Mouse (Mus musculus) thymus, postnatal 36 days (tissue): ENCODE data around the gene Rbl1.
A peak's percentile ranks its signal among the peaks of the same experiment; 100 is the strongest.
"Not testable (repeated sequence)": the region's sequence is repeated elsewhere in the genome, so short reads cannot be mapped to it uniquely, and the experiment has no call there.

ENCODE experiments used
- DNase-seq, 2 experiments: peaks; one replicate each; pipeline ENCODE4 v3.0.0; 2022; ENCODE audit warnings: mixed read lengths in 2 of 2

The Rbl1 gene

GRCm38 (mm10) chr2:157170166-157170565 is 34.2 kb downstream of the Rbl1 start:
- DNase-seq = no peak

DNA sequence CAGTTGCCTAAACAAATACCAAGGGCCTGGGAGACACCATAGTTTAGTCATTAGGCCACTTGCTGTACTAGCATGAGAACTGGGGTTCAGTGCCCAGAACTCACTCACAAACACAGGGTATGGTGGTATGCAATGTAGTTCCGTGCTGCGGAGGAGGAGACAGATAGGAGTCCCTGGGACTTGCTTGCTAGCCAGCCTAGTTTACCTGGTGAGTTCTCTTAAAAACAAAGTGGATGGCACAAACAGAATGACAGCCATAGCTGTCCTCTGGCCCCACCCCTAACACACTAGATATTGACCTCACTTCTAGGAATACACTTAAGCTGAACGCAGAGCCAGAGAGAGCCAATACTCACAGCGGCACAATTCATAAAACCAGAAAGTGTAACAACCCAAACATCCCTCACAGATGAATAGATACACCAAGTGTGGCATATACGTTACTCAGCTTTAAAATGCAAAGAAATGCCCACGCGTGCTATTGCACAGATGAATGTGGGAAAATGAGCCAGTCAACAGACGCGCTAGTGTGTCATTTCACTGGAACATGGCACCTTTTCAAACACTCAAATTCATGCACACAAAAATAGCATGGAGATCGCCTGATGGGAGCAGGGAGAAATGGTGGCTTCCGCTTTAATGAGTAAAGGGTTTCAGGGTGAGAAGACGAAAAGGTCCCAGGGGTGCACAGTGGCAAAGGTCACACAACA is 37.8 kb downstream of the Rbl1 start:
- no peak for DNase-seq

GRCm38 (mm10) chr2:157165312-157166224 is 38.8 kb downstream of the Rbl1 start:
- not testable (repeated sequence) for DNase-seq

- no peak for DNase-seq
These were observed 40.2 kb downstream of the Rbl1 start for GRCm38 (mm10) chr2:157164101-157164500.

DNA sequence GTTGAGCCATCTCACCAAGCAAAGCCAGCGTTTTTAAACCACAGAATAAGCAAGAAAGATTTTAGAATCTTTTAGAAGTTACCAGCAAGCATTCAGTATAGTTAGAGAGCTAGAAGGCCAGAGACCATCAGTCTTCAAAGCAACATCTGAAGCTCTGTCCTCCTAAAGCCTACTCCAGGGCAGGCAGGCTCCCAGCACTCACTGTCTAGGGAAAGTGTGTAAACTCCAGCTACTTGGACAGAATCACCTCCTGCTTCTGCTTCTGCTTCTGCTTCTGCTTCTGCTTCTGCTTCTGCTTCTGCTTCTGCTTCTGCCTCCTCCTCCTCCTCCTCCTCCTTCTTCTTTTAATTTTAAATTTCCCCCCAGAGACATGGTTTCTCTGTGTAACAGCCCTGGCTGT is 48.3 kb downstream of the Rbl1 start:
- no peak for DNase-seq

DNA sequence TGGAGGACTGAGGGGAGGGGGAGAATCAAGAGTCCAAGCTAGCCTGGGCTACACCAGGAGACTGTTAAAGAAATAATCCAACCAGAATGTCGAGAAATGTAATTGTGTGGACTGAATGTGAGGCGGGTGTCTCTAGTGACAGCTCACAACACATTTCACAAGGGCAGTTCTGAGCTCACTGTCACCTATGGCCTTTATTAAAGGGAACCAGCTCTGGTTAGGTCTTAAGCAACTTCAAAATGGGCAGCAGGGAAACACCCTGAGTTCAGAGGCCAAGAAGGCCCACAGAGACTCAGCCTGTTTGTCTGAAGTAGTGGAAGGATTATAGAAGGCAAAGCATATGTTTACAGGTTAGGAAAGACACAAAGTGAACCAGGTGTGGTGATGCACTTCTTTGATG is 51.1 kb downstream of the Rbl1 start:
- no peak for DNase-seq

DNA sequence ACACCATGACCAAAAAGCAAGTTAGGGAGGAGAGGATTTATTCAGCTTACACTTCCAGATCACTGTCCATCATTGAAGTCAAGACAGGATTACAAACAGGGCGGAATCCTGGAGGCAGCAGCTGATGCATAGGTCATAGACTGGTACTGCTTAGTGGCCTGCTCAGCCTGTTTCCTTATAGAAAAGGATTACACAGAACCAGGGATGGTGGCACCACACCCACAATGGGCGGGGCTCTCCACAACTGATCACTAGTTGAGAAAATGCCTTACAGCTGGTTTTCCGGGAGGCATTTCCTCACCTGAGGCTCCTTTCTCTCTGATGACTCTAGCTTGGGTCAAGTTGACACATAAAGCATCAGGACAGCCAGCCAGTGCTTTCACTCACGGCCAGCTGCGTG is 55.9 kb downstream of the Rbl1 start:
- no peak for DNase-seq

DNA sequence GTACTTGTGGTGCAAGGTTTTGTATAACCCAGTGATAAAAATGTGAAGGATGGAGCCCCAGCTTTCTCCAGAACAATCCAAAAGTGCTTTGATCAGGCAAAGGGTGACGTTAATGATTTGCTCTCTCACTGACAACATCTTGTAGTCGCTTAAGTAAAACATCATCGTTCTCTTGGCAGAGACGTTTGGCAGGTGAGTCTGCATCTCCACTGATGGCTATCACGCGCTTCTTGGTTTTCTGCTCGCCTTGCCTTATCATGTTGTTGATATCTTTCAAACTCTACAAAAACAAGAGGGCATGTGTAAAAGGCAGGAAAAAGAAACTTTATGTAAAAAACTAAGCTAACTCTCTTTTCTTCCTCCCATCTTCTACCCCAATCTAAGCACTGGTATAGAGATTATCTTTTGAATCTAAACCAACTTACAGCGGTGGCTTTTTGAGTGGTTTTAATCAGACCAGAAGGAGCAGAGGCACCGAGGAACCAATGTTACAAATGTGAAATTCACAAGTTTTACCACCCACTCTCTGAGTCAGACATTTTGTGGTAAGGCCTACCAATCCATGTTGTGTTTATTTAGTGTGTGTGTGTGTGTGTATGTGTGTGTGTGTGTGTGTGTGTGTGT is 56.8 kb downstream of the Rbl1 start:
- no peak for DNase-seq

GRCm38 (mm10) chr2:157145173-157145572 is 59.2 kb downstream of the Rbl1 start:
- DNase-seq = no peak

- DNase-seq = no peak
These were observed 60.2 kb downstream of the Rbl1 start for GRCm38 (mm10) chr2:157144132-157144531.

DNA sequence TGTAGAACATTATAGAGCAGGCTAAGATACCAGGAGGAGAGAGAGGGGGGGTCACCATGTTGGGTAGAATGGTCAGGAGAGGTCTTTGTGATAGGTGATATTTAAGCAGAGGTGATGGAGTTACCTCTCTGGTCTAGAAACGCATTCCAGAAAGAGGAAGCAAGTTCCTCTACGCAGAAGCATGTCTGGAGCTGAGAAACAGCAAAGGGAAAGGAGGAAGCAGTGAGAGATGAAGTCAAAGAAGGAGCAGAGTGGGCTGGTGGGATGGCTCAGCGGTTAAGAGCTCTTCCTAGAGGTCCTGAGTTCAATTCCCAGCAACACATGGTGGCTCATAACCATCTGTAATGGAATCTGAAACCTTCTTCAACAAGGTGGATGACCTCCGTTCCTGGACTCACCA is 62.4 kb downstream of the Rbl1 start:
- DNase-seq = no peak

DNA sequence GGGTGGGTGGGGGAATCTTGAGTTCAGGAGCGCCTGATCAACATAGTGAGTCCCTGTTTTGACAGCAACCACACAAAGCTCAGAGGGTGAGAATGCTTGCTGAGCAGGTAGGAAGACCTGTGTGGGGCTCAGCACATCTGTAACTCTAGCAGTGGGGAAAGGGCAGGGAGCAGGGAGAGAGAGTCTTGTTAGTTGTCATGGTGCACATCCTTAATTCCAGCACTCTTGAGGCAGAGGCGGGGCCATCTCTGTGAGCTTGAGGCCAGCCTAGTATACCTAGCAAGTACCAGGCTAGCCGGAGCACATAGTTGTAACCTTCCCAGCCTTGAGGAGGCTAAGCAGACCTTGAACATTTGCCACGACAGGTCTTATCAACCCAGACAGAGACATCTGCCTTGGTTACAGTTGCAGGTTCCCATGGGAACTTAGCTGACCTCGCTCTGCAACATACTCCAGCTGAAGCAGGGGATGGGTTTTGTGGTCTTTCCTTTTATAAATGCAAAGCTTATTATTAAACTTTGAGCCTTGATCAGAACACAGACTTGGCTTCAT is 65.0 kb downstream of the Rbl1 start:
- no peak for DNase-seq

GRCm38 (mm10) chr2:157138808-157139207 is 65.5 kb downstream of the Rbl1 start:
- DNase-seq = no peak

DNA sequence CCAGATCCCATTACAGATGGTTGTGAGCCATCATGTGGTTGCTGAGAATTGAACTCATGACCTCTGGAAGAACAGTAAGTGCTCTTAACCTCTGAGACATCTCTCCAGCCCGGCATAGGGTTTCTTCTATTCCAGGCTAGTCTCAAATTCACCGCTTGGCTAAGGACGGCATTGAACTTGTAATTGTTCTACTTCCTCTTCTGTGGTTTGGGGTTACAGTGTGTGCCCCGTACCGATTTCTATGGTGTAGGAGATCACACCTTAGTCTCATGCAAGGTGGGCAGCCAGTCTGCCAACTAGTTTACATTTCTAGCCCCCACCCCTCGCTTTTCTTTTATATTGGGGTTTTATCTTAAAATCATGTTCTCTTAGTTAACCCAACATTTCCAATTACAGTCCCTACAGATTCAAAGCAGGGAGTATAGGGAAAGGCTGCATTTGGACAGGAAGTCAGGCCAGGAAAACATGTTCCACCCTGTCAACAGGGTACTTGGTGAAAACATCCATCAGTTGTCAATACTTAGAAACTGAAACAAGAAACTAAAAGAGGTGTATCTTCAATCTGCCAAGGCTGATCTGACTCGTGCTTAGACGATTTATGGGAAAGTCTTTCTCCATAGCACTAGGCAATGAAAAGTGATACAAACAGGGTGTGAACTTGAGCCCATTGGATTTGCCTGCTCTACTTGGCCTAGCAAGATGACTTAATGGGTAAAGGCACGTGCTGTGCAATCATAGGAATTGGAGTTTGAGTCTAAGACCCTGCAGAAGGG is 66.2 kb downstream of the Rbl1 start:
- no peak for DNase-seq

GRCm38 (mm10) chr2:157136646-157137045 is 67.7 kb downstream of the Rbl1 start:
- no peak for DNase-seq

GRCm38 (mm10) chr2:157136176-157136575 is 68.2 kb downstream of the Rbl1 start:
- no peak for DNase-seq

DNA sequence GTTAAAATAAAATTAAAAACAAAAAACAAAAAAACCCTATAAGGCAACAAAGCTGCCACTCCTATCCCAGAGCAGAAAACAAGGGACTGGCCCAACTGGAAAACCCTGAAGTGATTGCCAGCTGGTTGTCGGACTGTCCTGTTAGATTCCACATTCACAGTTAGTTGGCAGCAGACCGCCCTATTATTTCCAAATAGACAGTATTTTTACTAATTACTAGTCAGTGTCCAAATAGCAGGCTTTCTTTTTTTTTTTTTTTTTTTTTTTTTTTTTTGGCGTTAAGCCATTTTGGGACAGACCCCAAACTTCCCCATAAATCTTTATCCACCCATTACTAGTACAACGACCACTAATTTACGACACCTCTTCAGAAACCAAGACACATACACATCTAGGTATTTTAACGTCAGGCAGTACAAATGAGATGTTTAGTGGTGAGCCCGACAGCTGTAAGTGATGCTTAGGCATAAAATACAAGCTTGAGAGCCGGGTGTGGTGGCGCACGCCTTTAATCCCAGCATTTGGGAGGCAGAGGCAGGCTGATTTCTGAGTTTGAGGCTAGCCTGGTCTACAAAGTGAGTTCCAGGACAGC is 68.7 kb downstream of the Rbl1 start:
- no peak for DNase-seq

- peak; percentile 71 for DNase-seq
These were observed 69.3 kb downstream of the Rbl1 start, which contains the start of gene Samhd1 for GRCm38 (mm10) chr2:157135014-157135413. Samhd1 (minus strand) TSS chr2:157135265.

DNA sequence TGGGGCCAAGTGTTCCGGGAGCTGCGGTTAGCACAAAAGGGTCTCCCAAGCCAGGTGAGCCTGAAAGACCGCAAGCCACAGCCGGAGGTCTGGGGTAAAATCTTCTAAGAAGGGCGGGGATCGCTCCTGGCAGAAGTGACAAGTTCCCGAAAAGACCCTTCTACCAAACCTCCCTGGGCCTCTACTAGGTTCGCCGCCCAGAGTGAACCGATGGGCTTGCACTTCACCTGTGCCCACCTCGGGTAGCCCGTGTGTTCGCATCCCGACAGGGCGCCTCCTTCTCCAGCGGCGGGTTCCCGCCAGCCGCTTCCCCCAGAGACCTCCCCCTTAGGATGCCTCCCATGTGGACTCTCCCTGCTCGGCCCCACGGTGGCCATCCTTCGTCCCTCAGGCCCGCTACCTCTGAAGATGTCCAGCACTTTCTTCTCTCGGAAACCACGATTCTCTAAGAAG is 69.8 kb downstream of the Rbl1 start:
- DNase-seq = peak; percentile 46

GRCm38 (mm10) chr2:157133769-157134478 is 70.4 kb downstream of the Rbl1 start:
- DNase-seq = no peak
